Mouse (Mus musculus) hindbrain, embryonic 16.5 days (tissue): ENCODE results near the gene Zfp784. TPM values are rescaled to one million over a fixed set of nuclear protein-coding genes. Genes with fewer than 3 reads are reported as not detected.

ENCODE experiments used
- ATAC-seq: fragments of 200-750 bp; cut with Nextera tagmentation; 2 replicates; pipeline ENCODE4 v1.8.0; 2017; ENCODE audit warnings: moderate TSS enrichment, moderate library complexity
- H3K27ac ChIP-seq: fragments of 300-500 bp; sonication (generic); 2 replicates; pipeline ENCODE4 v1.5.1; 2014; ENCODE audit warnings: low read depth, mild to moderate bottlenecking, control low read depth, low read length, moderate library complexity
- H3K27me3 ChIP-seq: fragments of 300-500 bp; sonication (generic); replicated peaks from 2 replicates; pipeline ENCODE4 v1.6.1; 2014; ENCODE audit warnings: low read length; ENCODE audit not compliant: control insufficient read depth, insufficient read depth
- H3K36me3 ChIP-seq: fragments of 300-500 bp; sonication (generic); 2 replicates; pipeline ENCODE4 v1.6.1; 2014; ENCODE audit warnings: mild to moderate bottlenecking, low read length, moderate library complexity, mixed read lengths; ENCODE audit not compliant: control insufficient read depth, insufficient read depth
- H3K4me1 ChIP-seq: fragments of 300-500 bp; sonication (generic); 2 replicates; pipeline ENCODE4 v1.6.1; 2014; ENCODE audit warnings: low read depth, low read length; ENCODE audit not compliant: control insufficient read depth, insufficient read depth
- H3K4me2 ChIP-seq: fragments of 300-500 bp; sonication (generic); 2 replicates; pipeline ENCODE4 v1.6.1; 2014; ENCODE audit warnings: mild to moderate bottlenecking, low read length, control low read depth, moderate library complexity
- H3K4me3 ChIP-seq: fragments of 300-500 bp; sonication (generic); 2 replicates; pipeline ENCODE4 v1.5.1; 2014; ENCODE audit warnings: mild to moderate bottlenecking, low read length, control low read depth, moderate library complexity
- H3K9ac ChIP-seq: fragments of 300-500 bp; sonication (generic); 2 replicates; pipeline ENCODE4 v1.6.1; 2014; ENCODE audit warnings: low read depth, mild to moderate bottlenecking, control low read depth, low read length, moderate library complexity
- H3K9me3 ChIP-seq: fragments of 300-500 bp; sonication (generic); 2 replicates; pipeline ENCODE4 v1.6.1; 2014; ENCODE audit warnings: mild to moderate bottlenecking, low read length, moderate library complexity; ENCODE audit not compliant: control insufficient read depth
- WGBS: fragments of 180-500 bp; shearing (Covaris S2); extraction: QIAGEN DNeasy Blood & Tissue Kit; methylation state at CpG from one replicate; pipeline ENCODE4 v1.1.7; 2014; 5-methylcytosine and 5-hydroxymethylcytosine counted together
- polyA plus RNA-seq: library from polyadenylated mRNA; unstranded; fragments of >200 nt; fragmentation: Nextera tagmentation; extraction: Ambion mirVana; gene quantifications from 2 replicates; pipeline ENCODE4 v1.2.1, GENCODE M21; 2015

Zfp784 gene
- polyA plus RNA-seq, 1 experiment from 2014 or later, result 9.7 TPM

DNA sequence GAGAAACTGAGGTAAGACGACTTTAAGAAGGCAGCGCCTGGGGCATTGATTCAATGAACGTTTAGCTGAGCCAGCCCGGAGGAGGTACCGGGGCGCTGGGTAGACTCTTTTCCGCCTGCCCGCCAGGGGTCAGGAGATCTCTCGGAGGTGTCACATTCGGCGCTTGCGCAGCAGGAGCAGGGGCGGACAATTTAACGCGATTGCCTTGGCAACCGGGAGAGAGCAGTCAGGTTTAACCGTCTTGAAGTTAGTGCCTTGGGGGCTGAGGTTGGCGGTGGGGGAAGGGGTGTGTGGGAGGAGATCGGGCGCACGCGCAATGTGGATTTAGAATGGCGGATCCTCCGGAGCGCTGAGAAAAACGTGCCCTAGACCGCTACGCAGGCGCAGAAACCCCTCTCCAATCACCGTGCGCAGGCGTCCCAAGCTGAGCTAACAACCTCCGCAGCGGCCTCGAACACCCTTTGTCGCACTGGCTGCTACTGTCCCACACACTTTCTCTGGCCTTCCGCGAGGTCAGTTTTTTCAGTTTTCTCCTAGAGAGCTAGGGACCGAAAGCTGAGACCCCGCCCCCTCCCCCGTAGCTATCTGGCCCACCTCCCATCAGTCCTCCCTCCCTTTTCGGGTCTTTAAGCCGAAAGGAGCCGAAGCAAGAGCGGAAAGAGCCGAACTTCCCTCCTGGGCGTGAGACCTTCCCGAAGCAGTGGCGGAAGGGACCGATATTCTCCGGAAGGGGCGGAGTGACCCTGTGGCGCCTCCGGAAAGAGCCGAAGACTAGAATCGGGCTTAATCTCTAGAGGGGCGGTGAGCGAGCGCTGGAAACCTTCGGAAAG lies 22.9 kb upstream of the Zfp784 start:
- Histone ChIP-seq H3K9me3 (no peaks in the 10 kb centered on the region), H3K36me3 (no peaks in the 10 kb centered on the region), H3K4me1 (peaks cover 39% of the 10 kb centered on the region), H3K4me2 (peak overlapping the region; percentile 96), H3K4me3 (peak overlapping the region; percentile 74), H3K27me3 (no peaks in the 10 kb centered on the region), H3K27ac (peak overlapping the region; percentile 99), H3K9ac (peak overlapping the region; percentile 83)
- peak; percentile 86 for ATAC-seq
- under 1% methylated on average over 60 of the region's 60 CpGs for WGBS

- Histone ChIP-seq H3K27me3 (no peaks in the 10 kb centered on the region; the same call in 1 of the 2 replicates), H3K36me3 (no peaks in the 10 kb centered on the region), H3K4me3 (peak overlapping the region; percentile 74), H3K9me3 (no peaks in the 10 kb centered on the region), H3K4me2 (peak overlapping the region; percentile 96), H3K9ac (peak overlapping the region; percentile 83), H3K27ac (peak overlapping the region; percentile 99), H3K4me1 (peaks cover 46% of the 10 kb centered on the region)
- ATAC-seq, result peak; percentile 2; the same call in 1 of the 2 replicates
- 1% methylated on average over 27 of the region's 27 CpGs for WGBS
These were observed 22.0 kb upstream of the Zfp784 start for GRCm38 (mm10) chr7:5060239-5060731.

DNA sequence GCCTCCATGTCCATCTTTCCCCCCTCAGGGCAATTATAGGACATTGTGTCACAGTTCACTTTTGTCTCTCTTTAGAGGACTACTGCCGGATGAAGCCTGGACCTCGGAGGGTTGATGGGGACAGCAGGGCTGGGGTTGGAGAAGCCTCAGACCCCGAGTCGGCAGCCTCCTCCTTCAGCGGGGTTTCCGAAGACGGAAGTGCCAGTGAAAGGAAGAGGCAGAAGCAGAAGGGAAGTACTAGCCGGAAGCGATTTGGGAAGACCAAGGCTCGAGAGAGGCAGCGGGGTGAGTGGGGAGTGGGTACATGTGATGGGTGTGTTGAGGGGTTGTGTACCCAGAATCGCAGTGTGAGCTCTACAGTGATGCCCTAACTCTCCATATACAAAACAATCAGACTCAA lies 21.2 kb upstream of the Zfp784 start:
- Histone ChIP-seq H3K4me1 (peaks cover 51% of the 10 kb centered on the region), H3K9ac (peak overlapping the region; percentile 83; the same call in 1 of the 2 replicates), H3K27ac (peak overlapping the region; percentile 99), H3K36me3 (no peaks in the 10 kb centered on the region), H3K4me2 (no peak overlapping the region), H3K27me3 (peaks cover 5% of the 10 kb centered on the region), H3K4me3 (no peak overlapping the region), H3K9me3 (no peaks in the 10 kb centered on the region)
- no peak for ATAC-seq
- WGBS, result 93% methylated on average over 12 of the region's 12 CpGs

- Histone ChIP-seq H3K36me3 (no peaks in the 10 kb centered on the region), H3K9me3 (no peaks in the 10 kb centered on the region), H3K9ac (no peak overlapping the region), H3K27ac (no peak overlapping the region), H3K27me3 (peaks cover 6% of the 10 kb centered on the region), H3K4me1 (peaks cover 47% of the 10 kb centered on the region), H3K4me2 (no peak overlapping the region), H3K4me3 (no peak overlapping the region)
- WGBS, result 92% methylated on average over 1 of the region's 1 CpGs
- no peak for ATAC-seq
These were observed 20.4 kb upstream of the Zfp784 start for GRCm38 (mm10) chr7:5058631-5059030.

GRCm38 (mm10) chr7:5057804-5058203 lies 19.6 kb upstream of the Zfp784 start:
- ATAC-seq, result no peak
- Histone ChIP-seq H3K36me3 (no peaks in the 10 kb centered on the region), H3K4me2 (peak overlapping the region; percentile 78), H3K27ac (no peak overlapping the region), H3K27me3 (peaks cover 6% of the 10 kb centered on the region), H3K9ac (peak overlapping the region; percentile 66), H3K4me1 (peaks cover 49% of the 10 kb centered on the region), H3K4me3 (peak overlapping the region; percentile 46), H3K9me3 (no peaks in the 10 kb centered on the region)
- 25% methylated on average over 11 of the region's 11 CpGs for WGBS

DNA sequence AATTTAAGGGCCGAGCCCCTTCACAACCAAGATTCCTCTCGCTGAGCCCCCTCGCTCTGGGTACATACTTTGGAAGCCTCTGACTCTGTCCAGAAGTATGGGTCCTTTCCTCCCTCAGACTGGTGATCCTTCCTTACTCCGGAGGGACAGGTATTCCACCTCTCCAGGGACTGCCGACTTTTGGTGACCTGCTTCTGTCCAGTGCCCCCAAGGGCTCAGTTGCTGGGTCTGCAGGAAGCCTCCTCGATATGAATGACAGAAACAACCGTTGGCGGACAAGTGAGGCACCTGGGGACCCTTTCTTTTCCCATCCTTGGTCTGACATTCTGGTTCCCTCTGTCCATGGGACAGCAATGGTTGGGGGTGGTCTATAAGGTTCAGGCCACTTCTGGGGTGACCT lies 19.1 kb upstream of the Zfp784 start:
- Histone ChIP-seq H3K9ac (peak overlapping the region; percentile 66), H3K4me3 (peak overlapping the region; percentile 46), H3K9me3 (no peaks in the 10 kb centered on the region), H3K27me3 (peaks cover 6% of the 10 kb centered on the region), H3K36me3 (no peaks in the 10 kb centered on the region), H3K4me1 (peaks cover 52% of the 10 kb centered on the region), H3K27ac (no peak overlapping the region; the same call in 1 of the 2 replicates), H3K4me2 (peak overlapping the region; percentile 78)
- ATAC-seq, result no peak
- 36% methylated on average over 8 of the region's 8 CpGs for WGBS

GRCm38 (mm10) chr7:5056651-5057263 lies 18.5 kb upstream of the Zfp784 start:
- H3K4me2 ChIP-seq, result peak overlapping the region; percentile 78

DNA sequence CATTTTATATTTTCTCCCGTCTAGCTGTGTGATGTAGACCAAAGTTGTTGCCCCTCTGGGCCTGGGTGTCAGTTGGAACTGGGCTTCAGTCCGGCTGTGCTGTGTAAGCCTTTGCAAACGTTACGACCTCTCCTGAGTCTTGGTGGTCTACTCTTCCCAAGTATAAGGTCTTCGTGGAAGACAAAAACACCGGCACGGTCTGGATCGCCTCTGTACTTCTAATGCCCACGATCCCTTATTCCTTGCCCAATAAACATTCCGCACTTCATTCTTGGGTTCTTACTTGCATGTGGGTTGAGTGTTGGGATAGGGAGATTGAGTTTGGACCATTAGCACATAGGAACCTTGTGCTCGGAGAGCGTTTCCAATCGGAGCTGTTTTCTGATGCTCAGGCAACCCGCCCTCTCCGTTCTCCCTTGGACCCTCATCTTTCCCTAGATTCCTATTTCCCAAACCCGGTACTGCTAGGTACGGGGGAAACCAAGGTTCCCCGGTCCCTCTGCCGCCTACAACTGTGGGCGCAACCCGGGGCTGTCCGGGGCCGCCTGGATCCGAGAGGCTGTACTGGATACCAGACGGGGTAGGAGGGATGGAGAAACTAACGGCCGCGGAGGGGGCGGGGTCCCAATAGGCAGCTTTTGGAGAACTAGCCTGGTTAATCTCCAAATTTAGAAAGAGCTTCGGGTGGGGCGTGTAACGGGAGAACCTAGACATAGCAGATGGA lies 15.4 kb upstream of the Zfp784 start:
- peaks cover 6% of the 10 kb centered on the region for H3K27me3 ChIP-seq
- peak overlapping the region; percentile 79 for H3K4me2 ChIP-seq
- peaks cover 44% of the 10 kb centered on the region for H3K4me1 ChIP-seq
- no peaks in the 10 kb centered on the region for H3K9me3 ChIP-seq
- peak overlapping the region; percentile 65 for H3K27ac ChIP-seq
- no peaks in the 10 kb centered on the region for H3K36me3 ChIP-seq
- H3K4me3 ChIP-seq, result peak overlapping the region; percentile 79
- WGBS, result 9% methylated on average over 32 of the region's 32 CpGs
- no peak for ATAC-seq
- H3K9ac ChIP-seq, result peak overlapping the region; percentile 91

More at GRCm38 (mm10) chr7:5056651-5057263, 18.5 kb upstream of the Zfp784 start:
- Histone ChIP-seq H3K9ac (peak overlapping the region; percentile 66), H3K36me3 (no peaks in the 10 kb centered on the region), H3K4me3 (peak overlapping the region; percentile 46), H3K4me1 (peaks cover 57% of the 10 kb centered on the region), H3K27ac (peak overlapping the region; percentile 83), H3K9me3 (no peaks in the 10 kb centered on the region), H3K27me3 (peaks cover 6% of the 10 kb centered on the region)
- WGBS, result 2% methylated on average over 49 of the region's 55 CpGs
- peak; percentile 25 for ATAC-seq
